Mouse (Mus musculus) 3134 (cell line): ENCODE measurements at regions not wholly inside any gene's neighbourhood (a gene's known extent, or its start where the extent isn't known, plus 50 kb on each side); places are given as distances from the start of the nearest gene placed in this dataset.
"Not testable (repeated sequence)": the region's sequence is repeated elsewhere in the genome, so short reads cannot be mapped to it uniquely, and the experiment has no call there.

ENCODE experiments used
- DNase-seq: peaks from one replicate; pipeline ENCODE4 v3.0.0-alpha.2; 2011; ENCODE audit warnings: low spot score; ENCODE audit not compliant: insufficient read length; ENCODE audit errors: extremely low read depth

DNA sequence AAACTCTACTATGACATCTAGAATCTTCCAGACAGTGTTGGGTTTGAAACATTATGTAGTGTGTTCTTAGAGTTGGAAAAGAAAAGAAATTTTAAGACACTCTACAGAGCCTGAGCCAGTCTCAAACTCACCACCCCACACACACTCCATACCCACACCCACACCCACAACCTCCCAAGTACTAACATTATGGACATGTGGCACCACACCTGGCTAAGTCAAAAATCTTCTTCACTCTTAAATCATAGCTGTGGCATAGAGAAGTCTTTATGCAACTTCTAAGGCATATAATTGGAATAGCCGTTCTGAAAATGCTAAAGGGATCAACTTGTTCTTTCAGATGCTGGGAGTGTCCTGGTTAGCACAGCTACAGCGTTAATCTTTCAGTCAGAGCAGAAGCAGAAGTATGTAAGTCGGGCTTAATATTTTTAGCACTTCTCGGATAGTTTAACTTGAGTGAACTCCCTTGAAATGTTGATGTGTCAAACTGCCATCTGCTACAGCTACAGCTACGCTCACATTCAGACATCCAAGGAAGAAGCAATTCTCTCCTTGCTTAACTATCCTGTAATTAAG is 68.6 kb upstream of the Creb1 start:
- no peak for DNase-seq

DNA sequence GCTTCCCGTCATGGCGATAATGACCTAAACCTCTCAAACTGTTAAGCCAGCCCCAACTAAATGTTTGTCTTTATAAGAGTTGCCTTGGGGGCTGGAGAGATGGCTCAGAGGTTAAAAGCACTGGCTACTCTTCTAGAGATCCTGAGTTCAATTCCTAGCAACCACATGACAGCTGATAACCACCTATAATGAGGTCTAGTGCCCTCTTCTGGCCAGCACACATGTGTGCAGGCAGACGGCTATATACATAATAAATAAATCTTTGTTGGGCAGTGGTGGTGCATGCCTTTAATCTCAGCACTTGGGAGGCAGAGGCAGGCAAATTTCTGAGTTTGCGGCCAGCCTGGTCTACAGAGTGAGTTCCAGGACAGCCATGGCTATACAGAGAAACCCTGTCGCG is 70.8 kb upstream of the Creb1 start:
- not testable (repeated sequence) for DNase-seq

- DNase-seq = no peak
Measured at GRCm38 (mm10) chr1:64457872-64458271, 74.6 kb upstream of the Creb1 start.

DNA sequence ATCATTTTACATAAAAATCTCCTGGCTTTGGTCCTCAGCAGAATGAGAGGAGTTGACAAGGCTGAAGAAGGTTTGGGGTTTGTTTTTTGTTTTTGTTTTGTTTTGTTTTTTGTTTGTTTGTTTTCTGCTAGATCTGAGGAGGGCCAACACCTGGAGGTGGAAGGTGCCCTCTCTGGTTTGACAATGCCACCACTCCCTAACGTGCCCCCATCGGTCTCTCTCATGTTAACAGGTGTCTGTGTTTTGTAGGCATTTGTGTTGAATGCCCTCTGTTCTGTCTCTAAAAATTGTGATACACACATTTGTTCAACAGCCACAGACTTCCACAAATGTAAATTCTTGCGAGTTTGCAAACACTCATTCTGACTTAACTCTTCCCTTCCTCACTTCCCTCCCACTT is 83.3 kb upstream of the Creb1 start:
- no peak for DNase-seq

GRCm38 (mm10) chr1:64448090-64448489 is 84.4 kb upstream of the Creb1 start:
- DNase-seq = no peak

DNA sequence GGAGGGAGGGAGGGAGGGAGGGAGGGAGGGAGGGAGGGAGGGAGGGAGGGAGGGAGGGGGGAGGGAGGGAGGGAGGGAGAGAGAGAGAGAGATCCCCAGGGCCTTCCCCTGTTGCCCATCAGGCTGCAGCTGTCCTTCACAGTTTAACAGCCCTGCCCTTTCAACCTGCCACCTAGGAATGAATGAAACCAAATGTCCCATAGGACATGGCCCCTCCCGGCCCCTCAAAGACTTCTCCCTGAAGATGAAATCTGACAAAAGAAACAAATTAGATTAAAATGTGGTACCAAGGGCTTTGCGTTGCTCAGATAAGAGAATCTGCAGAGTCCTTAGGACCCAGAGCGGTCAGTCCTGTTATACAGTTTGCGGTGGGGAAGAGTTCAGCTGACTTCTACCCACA is 86.0 kb upstream of the Creb1 start:
- no peak for DNase-seq

DNA sequence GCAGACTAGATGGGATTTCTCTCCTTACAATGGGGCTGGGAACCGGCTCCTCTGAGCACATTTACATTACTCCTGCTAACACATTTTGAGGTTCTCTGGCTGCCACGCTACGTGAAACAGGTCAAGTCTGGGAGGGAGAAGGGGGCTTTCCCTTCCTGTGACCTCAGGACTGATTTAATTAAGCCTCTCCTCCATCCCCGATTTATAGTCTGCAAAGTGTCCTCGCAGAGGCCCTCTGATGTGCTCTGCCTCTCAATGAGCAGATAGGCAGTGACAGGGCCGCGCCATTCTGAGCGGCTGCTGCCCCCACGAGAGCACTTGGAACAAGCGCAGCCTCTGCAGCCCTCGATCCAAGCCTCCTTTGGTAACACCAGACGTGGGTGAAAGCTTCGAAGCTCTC is 86.5 kb upstream of the Creb1 start:
- DNase-seq = peak; percentile 32

DNA sequence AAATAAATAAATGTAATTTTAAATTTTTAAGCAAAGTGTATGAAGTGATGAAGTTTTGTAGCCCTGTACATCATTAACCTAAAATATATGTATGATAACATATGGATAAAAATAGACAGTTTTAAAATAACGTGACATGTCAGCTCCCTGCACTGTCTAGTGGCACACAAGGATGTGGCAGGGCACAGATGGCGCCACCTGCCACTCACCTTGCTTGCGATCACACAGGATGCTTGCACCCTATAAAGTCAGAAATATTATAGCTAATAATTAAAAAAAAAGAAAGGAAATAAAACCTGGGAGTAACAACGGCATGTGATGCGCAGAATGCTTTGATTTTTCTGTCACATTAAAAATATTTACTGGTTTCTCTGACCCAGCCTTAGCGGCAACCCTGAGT is 89.0 kb upstream of the Creb1 start:
- DNase-seq = no peak

GRCm38 (mm10) chr1:64442179-64442874 is 90.1 kb upstream of the Creb1 start:
- DNase-seq = no peak

DNA sequence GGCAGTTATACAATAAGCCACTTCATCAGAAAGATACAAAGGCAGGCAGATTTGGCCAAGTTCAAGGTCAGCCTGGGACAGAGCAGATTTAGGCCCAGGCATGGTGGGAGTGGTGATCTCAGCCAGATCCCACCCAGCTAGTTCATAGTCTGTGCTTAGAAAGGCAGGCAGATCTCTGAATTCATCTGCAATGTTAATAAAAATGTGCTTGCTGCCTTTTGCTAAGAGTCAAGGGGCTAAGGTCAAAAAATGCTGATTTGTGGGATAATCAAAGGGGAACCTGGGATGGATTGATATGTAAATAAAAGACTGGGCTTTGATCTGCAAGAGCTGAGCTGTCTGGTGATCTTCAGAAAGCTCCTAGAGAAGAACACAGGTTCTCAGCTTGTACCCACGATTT is 109.2 kb upstream of the Creb1 start:
- DNase-seq = no peak

DNA sequence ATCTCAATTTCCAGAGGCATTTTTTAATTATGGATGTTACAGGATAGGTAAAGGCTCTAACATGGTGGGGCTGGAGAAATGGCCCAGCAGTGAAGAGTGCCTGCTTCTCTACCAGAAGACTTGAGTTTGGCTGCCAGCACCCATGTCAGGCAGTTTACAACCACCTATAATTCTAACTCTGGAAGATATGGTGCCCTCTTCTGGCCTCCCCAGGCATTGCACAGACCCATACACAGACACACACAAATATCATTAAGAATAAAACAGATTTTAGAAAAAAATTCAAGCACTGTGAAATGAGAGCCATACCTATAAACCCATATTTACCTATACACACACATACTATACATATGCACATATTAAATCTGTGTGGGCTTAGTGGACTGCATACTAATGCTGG is 113.9 kb upstream of the Creb1 start:
- DNase-seq = no peak

DNA sequence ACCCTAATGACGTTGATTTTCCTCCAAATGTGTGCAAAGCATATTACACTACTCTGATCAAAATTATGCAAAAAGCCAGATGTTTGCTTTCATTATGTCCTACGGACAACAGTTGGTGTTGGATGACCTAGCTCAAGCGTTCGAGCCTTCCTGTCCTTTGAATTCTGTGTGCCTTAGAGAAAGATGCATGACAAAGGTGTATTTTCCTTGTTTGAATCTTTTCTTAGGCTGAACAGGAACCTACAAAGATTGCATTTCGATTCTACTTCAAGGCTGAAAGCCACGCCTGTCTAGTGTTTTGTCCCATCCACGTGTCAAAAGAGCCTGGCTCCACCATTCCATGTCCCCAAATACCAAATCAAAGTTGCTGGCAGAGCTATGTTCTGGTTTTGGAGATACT is 116.5 kb upstream of the Creb1 start:
- DNase-seq = no peak

GRCm38 (mm10) chr1:64413181-64413560 is 119.3 kb upstream of the Creb1 start:
- DNase-seq = no peak

DNA sequence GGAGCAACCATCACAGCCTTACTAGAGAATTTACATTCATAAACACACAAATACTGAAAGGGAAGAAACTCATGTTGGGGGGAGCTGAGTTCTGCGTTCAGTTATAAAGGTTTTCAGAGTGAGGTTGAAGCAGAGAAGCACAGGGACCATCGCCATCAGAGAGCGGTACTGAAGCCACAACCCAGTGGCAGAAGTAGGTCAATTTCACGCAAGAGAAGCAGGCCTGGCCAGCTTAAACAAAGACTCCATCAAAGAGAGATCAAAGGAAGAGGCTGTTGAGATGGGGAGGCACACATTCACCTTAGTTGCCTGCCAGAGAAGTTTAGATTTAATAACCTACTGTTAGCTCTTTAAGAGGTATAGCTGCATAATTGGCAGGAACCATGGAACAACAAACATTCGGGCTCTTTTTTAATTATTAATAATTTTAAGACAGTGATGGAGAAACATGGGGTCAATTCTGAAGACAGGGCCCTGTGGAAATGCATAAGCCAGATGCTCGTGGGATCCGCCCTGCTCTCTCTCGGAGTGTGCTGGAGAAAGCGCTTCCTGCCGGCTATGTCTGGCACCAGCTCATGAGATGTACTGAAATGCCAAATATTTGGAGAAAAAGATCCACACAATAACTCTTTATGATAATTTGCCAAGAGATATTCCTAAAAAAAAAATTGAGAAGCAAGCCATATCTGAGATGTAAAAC is 119.8 kb upstream of the Creb1 start:
- no peak for DNase-seq

DNA sequence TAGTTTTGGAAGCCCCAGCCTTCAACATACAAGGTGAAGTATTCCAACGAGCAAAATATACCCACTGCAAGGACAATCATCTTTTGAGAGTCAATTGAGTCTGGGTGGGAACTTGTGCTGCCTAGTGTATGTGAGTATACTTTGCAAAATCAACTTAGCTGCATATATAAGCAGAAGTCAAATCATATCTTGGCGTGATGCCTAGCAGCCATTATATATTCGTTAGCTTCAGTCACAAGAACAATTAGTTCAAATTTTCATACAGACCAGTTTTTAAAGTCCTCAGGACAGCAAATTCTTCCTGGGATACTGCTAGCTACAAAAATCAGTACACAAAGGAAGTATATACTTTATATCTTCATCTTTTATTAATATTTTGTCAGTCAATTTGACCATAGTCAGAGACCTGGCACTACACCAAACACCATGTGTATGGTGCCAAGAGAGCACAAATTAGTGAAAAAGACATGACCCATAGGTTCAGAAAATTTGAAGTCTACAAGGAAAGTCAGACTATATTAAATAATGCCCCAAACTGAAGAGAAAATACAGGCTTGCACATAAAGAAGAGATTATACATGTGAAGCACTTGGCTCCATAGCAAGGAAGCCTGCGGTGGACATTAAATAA is 120.5 kb upstream of the Creb1 start:
- no peak for DNase-seq

- no peak for DNase-seq
Measured at GRCm38 (mm10) chr1:64408807-64409582, 123.5 kb upstream of the Creb1 start.

- DNase-seq = no peak
Measured at GRCm38 (mm10) chr1:64391525-64391924, 140.9 kb upstream of the Creb1 start.

DNA sequence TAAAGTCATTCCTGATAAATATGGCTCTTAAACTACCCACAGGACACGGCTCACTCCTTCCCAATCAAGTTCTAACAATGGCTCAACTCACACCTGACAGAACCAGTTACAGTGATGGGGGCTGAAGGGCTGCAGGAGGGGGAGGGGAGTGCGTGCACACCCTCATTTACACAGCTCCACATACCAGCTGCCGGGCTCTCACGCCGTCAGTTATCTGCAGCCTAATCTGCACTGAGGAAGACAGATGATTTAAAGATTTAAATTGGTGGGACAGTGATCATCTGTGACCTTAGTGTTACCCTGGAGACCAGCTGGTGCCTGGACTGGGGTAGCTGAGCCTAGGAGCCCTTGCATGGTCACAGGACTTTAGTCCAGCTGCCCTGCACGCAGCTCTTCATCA is 151.2 kb upstream of the Creb1 start:
- no peak for DNase-seq

DNA sequence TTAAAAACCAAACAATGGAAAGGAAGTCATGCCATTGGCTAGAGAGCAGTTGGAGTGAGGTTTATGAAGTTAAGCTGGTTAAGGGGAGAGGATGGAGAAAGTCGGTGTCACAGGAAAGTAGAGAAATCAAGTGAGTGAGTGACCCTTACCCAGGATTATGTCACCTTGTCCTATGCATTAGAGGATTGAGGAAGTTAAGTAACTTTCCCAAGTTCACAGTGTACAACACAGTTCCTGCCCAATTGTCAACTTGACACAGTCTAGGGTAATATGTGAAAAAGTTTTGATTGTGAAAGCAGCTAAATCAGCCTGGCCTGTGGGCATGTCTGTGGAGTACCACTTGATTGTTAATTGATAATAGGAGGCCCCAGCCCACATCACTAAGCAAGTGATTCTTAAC is 156.0 kb upstream of the Creb1 start:
- DNase-seq = not testable (repeated sequence)

DNA sequence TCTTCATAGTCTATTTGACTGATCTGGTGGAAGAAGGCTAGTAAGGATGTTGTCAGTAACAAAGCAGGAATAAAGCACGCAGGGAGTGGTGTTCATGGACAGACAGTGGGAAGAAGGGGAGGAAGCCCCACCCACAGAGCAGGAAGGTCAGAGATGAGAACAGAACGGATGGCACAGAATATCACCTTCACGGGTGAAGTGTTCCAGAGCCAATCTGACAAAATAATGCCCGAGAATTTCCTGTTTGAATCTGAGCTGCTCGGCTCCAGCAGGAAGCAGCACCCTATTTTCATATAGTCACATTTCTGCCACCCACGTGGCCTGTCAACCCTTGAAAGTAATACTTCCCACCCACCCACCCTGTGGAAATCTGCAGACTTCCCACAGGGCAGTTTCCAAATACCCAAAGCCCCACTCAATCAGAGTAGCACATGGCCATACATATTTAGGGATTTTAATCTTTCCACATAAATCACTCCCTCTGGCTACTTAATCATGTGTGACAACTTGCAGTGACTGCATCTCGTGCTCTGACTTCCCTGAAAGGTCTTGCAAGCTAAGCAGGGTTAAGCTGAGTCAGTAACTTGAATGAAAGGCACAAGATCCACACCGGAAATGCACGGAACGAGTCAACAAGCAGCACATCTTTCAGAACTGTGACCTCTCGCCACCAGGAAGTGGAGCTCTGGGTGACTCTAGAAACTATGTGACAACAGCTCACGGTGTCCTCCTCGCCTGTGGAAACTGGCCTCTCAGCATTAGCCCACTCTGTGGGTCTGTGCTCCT is 158.0 kb upstream of the Creb1 start:
- peak; percentile 8 for DNase-seq
